Mouse (Mus musculus): ENCODE data around the gene Lamtor4.

DNA sequence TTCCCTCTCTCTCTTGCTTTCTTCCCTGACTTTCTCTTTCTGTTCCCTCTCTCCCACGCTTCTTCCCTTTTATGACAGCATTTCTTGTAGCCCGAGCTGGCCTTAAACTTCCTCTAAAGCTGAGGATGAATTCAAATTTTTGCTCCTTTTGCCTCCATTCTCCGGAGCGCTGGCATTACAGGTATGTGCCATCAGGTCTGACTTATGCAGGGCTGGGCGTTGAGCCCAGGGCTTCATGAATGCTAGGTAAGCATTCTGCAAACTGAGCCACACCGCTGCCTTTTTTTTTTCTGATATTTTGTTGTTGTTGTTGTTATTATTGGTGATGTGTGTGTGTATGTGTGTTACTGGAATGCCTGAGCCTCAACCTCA is 8.9 kb downstream of the Lamtor4 start:
- no peak for TF ChIP-seq POLR2A (IDR thresholded peaks at IDR 0.05; ENCODE audit: insufficient read depth, low read length)
- no peak for TF ChIP-seq EP300 (IDR thresholded peaks at IDR 0.05; ENCODE audit: insufficient read depth, low read depth, low read length)
- no peak for TF ChIP-seq CTCF (IDR thresholded peaks at IDR 0.05; ENCODE audit: low read depth, low read length)

Data from ES-Bruce4 (cell line).